Mouse (Mus musculus) T-helper 17 cell (primary cell): ENCODE data around the gene 4931429L15Rik.
"Not testable (repeated sequence)": the region's sequence is repeated elsewhere in the genome, so short reads cannot be mapped to it uniquely, and the experiment has no call there.

Experiments used
- in situ Hi-C, 2 experiments: fragments of 300-600 bp; cut with MboI, MseI; formaldehyde crosslinking; loops; 1 replicate in 1 of 2; 2 replicates in 1 of 2; pipeline ENCODE4 v1.15.1; 2025; ENCODE audit warnings: high pct_unique_total_duplicates in 2 of 2

The 4931429L15Rik gene

DNA sequence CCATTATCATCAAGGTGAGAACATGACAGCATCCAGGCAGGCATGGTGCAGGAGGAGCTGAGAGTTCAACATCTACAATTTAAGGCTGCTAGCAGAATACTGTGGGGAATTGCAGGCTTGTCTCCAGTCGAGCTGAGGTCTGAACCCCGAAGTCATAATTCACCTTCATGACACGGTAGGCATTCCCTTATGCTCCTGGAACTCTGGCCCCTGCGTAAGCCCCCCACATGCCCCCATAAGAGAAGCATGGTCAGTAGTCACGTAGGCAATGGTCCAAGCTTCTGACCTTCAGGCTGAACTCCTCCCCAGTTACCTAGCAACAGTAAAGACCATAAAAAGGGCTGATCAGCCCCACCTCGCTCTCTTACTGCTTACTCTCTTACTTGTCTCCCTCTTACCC is at the start of gene 4931429L15Rik:
4931429L15Rik (minus strand) TSS at position 101 of the 400 bp plus-strand sequence.
- in situ Hi-C loops = not testable (repeated sequence)

DNA sequence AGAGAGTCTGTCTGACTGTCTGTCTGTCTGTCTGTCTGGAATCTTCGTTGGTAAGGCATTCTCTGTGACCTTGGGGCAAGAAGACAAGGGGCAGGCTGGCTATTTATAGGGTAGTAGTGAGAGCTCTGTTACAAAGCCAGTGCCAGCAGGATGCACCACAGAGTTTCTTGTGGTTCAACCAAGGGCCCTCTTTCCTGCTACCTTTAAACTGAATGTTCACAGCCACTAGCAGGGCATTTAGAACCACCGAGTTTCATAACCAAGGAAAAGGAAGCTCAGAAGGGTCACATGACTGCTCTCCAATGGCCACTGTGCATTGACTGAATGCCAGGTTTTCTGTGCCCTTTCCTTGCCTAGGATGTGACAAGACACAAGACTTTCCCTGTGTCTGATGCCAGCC is 42.7 kb upstream of the 4931429L15Rik start:
- in situ Hi-C loops = no loop called here

DNA sequence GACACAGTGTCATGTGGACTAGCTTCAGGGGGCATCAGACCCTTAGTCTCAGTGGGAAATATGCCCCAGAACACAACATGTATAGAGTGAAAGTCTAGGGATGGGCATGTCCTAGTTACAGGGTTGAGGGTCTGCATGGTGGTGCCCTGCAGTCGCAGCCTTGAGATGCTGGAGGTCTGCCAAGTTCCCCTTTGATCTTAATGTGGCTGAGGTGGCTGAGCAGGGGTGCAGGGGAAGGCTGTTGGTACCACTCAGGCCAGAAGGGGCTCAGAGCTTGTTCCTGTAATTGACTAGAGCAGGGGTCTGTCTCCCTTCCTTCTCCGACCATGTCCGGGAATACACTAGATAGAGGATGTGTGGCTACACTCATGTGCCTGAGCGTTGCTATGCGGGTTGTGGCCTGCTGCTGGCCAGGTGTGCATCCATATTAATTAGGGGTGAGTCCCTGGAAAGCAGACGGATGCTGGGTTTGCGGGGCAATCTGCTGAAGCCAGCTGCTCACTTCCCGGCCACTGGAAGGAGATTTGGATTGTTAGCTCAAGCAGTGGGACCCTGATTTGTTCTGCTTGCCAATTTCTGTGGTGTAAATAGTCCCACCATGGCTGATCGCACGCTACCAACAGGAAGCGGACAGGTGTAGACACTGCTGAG is 41.8 kb upstream of the 4931429L15Rik start:
- in situ Hi-C loops = no loop called here

DNA sequence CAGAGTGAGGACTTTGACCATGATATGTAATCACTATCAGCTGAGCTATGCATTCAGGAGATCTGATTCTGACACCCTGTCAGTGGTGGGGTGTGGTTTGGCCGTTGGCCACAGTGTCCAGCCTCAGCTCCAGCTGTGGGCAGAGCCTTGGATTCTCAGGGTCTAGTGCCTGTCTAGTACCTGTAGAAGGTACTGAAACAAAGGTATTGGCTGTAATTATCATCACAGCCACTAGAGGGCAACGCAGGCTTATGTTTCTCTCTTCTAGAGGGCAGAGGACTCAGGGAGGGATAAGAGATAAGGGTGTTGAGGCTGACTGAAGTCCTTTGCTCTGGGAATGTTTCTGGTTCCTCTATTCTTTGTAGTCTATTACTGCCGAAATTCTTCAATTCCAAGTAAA is 34.2 kb upstream of the 4931429L15Rik start:
- in situ Hi-C loops = no loop called here

DNA sequence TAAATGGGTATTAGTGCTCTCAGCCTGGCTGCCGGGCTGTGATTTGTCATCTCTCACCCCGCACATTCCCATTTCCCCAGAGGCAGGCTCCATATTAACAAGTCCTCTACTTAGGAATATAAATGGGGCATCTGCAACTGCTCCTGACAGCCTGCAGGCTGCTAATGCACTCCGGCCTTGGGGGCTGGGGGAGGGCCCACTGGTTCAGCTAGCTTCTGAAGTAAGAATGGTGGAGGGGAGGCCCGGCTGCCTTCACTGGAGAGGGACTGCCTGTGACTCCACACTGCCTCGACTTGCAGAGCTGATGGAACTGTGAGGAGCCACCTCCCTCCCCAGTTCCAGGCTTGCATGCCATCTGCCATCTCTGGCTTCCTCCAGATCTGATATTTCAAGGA is 33.5 kb upstream of the 4931429L15Rik start:
- in situ Hi-C loops = no loop called here

DNA sequence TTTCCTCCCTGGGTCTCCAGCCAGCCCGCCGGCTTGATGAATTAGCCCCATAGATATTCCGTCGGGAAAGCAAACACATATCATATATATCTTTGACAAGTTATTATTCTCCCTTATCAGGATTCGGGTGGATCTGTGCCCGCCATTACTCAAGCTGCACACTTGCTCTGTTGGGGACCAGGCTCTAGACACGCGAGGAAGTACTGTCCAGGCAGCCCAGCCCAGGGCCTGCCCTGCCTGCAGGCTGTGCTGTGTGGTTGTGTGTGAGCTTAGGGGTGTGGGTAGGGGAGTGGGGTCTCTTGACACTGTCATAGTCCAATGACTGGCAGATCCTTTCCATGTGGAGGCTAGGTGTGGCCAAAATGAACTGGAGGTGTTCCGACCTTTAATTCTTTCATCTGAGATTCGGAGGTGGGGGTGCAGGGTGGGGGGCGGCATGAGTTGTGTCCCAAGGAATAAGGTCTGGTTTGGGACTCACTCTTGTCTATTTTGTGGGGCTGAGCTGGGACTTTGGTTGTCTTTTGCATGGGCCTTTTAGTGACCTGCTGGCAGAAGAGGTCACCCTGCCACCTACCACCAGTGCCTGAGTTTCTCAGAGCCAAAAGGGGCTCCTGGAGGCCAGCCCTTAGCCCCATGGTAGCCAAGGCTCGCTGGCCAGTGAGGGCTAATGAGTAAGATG is 33.0 kb upstream of the 4931429L15Rik start:
- in situ Hi-C loops = no loop called here

DNA sequence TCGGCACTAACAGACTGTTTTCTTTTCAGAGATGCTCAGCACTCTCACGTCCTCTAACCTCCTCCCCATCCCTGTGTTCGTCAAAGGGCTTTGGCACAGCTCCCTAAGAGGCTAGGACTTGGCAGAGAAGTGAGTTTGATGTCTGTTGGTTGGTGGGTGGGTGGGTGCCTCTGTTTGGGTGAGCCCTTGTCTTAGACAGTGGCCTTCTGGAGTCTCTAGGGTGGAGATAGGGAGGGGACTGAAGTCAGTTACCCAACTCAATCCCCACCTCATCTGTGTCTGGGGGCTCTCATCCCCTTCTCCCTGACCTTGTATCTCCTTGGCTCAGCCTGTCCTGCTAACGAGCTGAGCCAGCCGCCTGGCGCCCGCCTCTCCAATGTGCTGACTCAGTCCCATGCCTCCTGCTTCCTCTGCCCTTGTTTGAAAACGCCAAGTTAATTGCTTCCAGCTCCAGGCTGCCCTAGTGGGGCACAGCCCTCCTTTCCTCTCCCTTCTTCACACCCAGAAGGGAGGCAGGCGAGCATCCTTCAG is 30.7 kb upstream of the 4931429L15Rik start:
- in situ Hi-C loops = no loop called here

DNA sequence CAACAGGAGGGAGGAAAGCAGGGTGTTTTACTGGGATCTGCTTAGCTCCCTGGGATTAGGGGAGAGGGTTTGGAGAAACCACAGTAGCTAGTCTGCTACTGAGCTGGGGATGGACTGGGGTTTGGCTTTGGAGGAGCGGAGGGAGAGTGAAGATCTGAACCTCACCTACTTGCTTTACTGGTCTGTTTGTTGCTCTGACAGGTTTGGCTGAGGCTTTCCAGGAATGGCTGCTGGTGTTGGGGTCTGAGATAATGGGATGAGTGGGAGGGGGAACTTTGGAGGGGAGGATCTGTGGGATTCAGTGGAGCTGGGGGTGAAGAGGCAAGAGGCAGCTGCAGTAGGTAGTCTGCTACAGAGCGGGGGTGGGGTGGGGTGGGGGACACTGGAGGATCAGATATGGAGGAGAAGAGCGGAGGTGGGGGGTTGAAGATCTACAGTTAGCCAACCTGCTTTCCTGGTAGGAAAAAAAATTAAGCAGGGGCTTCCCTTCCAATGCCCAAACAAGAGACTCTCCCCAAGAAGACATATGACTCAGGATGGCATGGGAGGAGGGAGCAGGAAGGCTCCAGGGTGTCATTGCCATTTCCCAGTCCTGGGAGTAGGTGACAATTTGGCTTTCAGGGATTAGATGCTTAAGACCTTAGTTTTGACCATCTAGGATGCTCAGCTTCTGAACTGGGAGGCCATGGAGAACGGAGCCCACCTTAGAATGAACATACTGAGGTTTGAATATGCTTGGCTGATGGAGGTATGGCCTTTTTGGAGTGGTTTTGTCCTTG is 26.3 kb upstream of the 4931429L15Rik start:
- in situ Hi-C loops = loop anchor here in 1 of 2 experiments (10.0 kb wide), 1 partner anchor 1469 kb away; no protein-coding TSS in a partner anchor

DNA sequence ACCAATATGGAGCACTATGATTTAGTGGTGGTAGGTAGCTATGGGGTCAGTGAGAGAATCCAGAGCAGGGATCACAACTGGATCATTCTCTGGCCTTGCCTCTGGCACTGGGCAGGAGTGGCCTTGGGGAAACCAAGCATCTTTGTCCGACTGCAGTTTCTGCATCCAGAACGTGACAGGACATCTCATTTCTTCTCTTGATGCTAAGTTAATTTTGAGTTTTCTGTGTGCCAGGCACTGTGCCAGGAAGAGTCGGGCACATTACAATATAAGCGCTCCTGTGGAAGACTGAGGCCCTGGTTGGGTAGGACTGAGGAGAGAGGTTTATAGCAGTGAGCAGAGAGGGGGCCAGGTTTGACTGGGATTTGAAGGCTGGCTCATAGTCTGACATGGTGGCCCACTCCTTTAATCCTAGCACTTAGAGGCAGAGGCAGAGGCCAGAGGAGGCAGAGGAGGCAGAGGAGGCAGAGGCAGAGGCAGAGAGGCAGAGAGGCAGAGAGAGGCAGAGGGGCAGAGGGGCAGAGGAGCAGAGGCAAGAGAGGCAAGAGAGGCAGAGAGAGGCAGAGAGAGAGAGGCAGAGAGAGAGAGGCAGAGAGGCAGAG is 19.4 kb upstream of the 4931429L15Rik start:
- in situ Hi-C loops = no loop called here

DNA sequence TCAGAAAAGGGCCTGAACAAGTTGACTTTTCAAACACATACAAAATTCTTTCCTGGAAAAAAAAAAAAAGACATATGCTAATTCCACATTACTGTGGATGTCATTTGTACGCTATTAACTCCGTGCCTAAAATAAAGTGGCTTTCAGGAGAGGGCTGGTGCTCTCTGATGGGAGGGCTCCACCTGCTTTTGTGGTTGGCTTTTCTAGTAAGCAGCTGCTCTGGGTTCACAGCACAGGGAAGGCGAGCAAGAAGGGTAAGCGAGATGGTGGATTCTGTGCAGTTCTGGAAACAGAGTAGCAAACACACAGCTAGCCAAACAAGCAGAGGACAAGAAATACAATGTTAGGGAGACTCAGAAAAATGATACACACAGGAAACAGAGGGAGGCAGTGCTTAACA is 18.6 kb upstream of the 4931429L15Rik start:
- in situ Hi-C loops = no loop called here

DNA sequence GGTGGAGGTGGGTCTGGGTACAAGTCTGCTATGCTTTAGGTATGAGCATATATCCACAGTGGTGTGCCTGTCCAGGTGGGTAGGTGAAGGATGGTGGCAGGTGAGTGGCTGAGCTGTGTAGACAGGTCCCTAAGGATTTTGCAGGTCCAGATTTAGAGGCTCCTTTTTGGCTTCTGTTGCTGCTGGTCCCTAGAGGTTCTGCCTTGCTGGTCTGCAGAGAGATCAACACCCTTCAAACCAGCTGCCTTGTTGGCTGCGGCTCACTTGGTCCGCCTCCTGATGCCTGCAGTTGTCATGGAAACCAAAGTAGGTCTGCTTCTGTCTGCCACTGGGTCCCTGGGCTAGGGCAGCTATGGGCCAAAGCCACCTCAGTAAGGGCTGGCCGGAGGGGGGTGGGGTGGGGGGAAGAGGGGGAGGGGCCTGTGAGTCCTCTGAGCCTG is 18.1 kb upstream of the 4931429L15Rik start:
- in situ Hi-C loops = no loop called here

DNA sequence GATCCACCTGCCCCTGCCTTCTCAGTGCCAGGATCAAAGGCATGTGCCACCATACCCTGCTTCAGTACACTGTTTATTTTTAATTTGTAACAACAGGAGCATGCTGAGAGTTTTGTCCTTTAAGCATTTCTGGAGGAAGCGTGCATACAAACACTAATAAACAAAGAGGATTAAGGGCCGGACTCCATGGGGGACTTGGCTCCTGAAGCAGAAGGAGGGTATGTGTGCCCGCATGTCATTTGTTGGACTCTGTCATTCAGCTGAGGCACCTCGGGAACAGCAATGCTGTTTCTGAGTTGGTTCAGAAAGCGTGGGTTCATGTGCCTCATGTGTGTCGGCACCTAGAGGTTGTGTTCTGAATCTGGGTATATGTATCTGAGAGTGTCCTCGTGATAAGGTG is 17.5 kb upstream of the 4931429L15Rik start:
- in situ Hi-C loops = no loop called here

DNA sequence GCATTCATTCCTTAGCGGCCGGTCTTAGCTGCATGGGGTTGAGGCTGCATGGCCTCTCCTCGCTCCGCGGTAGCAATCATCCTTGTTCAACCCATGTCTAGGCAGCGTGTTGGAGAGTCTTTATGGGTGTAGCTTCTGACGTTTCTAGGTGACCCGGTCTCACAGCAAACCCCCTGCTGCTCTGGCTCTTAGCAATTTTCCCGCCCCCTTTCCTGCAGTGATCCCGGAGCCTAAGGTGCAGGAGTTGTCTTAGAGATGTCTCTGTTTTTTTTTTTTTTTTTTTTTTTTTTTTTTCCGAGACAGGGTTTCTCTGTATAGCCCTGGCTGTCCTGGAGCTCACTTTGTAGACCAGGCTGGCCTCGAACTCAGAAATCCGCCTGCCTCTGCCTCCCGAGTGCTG is 16.5 kb upstream of the 4931429L15Rik start:
- in situ Hi-C loops = not testable (repeated sequence)

DNA sequence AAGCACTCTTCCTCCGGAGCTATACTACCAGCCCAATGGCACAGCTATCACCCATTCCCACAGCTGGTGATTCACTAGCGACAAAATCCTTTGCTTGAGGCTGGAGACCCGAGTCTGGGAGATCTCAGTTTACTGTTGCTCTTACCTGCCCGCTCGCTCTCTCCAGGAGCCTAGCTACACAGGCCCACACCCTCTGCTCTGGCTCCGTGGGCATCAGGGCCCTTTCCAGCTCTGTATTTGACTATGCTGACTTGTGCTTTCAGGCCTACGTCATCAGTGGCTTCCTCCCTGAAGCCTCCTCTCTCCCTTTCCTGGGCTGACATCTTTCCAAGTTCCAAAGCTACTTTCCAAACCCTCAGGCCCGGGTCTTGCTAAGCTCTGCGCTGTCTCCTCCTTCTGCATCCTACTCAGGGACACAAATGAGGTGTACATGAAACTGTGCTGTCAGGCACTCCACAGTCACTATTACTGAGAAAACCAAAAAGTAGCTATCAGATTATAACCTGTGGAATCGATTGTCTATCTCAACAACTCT is 15.7 kb upstream of the 4931429L15Rik start:
- in situ Hi-C loops = no loop called here

DNA sequence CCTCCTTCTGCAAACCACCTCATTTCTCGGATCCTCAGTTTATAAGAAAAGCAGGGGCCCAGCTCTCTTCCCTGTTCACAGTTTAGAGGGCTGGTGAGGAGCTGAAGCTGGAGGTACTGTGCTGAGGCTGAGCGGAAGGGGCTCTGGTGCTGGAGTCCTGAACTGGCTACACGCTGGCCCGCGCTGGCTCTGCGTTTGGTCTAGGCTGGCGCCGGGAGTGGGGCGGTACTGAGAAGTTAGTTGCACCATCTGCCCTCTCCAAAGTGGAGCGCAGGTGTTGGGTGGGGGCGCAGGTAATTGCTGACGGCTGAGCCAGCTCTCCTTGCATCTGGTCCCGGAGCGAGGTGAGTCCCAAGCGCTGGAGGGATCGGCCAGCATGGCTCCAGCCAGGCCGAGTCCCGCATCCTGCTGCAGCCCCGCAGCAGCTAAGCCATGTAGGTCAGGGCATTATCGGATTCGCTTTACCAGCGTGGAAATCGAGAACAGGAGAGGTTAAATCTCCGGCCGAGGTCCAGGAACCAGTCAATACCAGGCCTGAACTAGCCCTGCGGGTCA is 14.8 kb upstream of the 4931429L15Rik start:
- in situ Hi-C loops = no loop called here

DNA sequence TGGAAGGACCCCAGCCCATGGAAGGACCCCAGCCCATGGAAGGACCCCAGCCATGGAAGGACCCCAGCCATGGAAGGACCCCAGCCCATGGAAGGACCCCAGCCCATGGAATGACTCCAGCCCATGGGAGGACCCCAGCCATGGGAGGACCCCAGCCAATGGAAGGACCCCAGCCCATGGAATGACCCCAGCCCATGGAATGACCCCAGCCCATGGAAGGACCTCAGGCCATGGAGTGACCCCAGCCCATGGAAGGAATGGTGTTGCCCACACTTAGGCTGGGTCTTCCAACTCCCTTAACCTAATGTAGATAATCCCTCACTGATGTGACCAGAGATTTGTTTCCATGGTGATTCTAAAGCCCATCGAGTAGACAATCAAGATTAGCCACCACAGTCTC is 11.5 kb upstream of the 4931429L15Rik start:
- in situ Hi-C loops = no loop called here

DNA sequence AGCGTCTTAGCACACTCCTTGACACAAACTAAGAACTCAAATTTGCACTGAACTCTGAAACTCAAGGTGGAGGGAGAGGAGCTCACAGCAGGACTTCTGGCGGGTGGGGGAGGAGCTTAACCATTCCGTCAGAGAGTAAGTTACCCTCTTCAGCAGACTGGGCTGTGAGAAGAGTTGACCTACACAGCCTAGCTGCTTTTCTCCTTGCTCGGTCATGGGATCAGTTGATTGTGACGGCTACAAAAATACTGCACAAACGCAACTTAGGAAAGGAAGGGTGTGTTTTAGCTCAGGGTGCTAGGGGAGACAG is 10.8 kb upstream of the 4931429L15Rik start:
- in situ Hi-C loops = no loop called here

DNA sequence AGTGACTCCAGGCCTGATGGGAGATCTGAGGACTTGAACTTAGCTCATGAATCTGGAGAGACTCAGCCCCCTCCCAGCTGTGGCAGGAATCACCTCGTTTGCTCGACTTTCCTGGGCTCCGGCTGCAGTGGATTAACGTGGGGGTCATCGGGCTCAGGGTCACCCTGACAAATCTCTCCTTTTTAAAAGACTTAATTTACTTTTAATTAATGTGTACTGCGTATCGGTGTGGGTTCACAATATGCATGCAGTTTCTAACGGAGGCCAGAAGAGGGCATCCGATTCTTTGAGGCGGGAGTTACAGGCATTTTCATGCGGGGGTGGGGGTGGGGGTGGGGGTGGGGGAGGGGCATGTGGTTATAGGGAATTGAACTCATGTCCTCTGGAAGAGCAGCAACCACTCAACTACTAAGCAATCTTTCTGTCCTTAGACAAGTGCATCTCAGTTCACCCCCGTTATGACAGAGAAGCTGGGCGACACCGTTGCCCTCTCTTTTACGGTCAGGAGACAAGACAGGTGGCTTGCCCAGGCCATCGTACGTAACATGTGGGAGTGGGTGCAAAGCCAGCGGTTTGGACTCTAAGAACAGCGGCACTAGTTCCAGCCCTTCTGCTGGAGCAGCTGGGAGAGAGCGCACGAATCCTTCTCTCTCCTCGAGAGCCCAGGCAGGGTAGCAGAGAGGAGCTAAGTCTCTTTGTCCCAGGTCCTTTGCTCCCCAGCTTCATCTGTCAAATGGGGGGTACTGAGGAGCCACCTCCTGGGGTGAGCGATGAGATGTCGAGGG is 10.2 kb upstream of the 4931429L15Rik start:
- in situ Hi-C loops = no loop called here

DNA sequence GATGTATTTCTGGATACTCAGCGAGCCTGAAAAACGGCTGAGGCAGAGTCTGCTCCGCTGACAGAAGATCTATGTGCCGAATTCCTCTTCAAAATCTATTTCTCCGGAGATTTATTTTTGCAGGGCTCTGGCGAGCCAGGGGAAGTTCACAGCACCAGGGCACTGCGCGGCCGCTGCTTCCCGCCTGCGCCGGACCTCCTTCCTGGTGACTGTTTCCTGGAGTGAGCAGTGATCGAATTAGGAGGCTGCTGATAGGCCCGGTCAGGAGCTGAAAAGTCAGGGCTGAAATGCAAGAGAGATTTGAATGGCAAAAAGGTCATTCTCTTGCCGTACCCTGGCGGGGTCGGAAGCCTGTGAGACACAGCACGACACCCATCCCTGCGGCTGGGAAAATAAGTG is 9.5 kb upstream of the 4931429L15Rik start:
- in situ Hi-C loops = no loop called here

DNA sequence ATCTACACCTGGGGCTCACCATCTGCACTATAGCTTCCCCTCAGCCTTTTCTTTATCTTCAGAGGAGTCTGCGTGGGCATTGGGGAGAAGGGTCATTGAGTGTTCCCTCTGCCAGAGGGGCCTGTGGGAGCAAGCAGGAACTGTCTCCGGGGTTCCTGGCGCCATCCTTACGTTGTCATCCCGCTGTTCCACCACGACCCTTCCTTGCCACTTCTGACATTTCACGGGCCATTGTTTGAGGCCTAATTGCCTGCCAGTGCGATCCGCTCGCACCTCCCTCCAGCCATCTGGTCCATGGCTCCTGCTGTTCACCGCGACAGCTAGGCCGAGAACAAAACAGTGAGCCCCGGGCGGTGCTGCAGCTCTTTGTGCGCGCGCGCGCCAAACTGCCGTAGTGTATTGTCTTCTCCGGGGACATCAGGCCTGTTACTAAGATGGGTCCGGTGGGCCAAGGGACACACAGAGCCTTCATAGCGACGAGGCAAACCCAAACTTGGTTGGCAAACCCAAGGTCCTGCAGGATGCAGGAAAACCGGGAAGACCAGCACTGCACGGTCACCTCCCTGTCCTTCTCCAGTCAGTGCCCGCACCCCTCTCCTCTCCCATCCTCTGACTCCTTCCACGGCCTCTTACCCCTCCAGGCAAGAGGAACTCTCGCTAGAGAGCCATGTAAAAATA is 8.9 kb upstream of the 4931429L15Rik start:
- in situ Hi-C loops = no loop called here
